Mouse (Mus musculus) stomach, postnatal 0 days (tissue): ENCODE results near the gene Rims3.

Experiments used
- CTCF ChIP-seq: IDR thresholded peaks from 2 replicates; pipeline ENCODE4 v1.5.1; 2016; ENCODE audit warnings: antibody characterized with exemption, low read depth, mild to moderate bottlenecking, moderate library complexity
- EP300 ChIP-seq: optimal IDR thresholded peaks from 2 replicates; pipeline ENCODE3; 2016; ENCODE audit warnings: antibody characterized with exemption

DNA sequence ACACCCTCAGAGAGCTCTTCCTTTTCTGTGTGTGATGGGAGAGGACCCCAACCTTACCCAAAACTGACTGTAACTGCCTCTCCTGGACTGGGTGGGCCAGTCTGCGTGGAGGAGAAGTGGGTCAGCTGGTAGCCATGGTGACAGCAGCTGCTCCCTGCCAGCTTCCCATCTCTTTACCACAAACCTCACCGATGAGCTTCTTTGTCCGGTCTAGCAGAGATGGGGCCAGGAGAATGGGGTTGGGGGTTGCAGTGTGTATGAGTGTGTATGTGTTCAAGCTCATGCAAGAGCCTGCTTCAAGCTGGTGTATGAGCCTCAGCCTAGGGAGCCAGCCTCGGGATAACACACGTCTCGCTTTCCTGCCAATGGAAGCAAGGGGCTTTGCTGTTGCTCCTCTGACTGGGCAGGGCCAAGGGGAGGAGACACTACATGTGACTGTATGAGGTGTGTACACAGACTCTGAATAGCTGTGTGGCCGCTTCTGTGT lies 15.7 kb downstream of the Rims3 start:
- TF ChIP-seq CTCF (no peak), EP300 (no peak)
